Mouse (Mus musculus) brain, embryonic 14.5 days (tissue): Measurements from ENCODE around the gene Rab1b.

Experiments
- CTCF ChIP-seq: fragments of 200-500 bp; IDR thresholded peaks from 2 replicates; pipeline ENCODE4 v1.5.1; 2012; ENCODE audit warnings: inconsistent platforms, mild to moderate bottlenecking, moderate library complexity, borderline replicate concordance; ENCODE audit not compliant: insufficient read depth, insufficient read length; ENCODE audit errors: extremely low read depth
- POLR2A ChIP-seq: fragments of 200-500 bp; IDR thresholded peaks from 2 replicates; pipeline ENCODE4 v1.6.1; 2012; ENCODE audit warnings: mild to moderate bottlenecking, inconsistent platforms, borderline replicate concordance; ENCODE audit not compliant: poor library complexity, insufficient read depth, insufficient read length, severe bottlenecking; ENCODE audit errors: extremely low read depth

GRCm38 (mm10) chr19:5108702-5109101 is 1.8 kb upstream of the Rab1b start:
- TF ChIP-seq CTCF (no peak), POLR2A (no peak)
